Mouse (Mus musculus) lung, postnatal 25 days (tissue): ENCODE data around the gene Vapa.
A peak's percentile ranks its signal among the peaks of the same experiment; 100 is the strongest.
"Not testable (repeated sequence)": the region's sequence is repeated elsewhere in the genome, so short reads cannot be mapped to it uniquely, and the experiment has no call there.

Experiments used
- DNase-seq: peaks from one replicate; pipeline ENCODE4 v3.0.0; 2022; ENCODE audit warnings: low spot score

Gene Vapa

DNA sequence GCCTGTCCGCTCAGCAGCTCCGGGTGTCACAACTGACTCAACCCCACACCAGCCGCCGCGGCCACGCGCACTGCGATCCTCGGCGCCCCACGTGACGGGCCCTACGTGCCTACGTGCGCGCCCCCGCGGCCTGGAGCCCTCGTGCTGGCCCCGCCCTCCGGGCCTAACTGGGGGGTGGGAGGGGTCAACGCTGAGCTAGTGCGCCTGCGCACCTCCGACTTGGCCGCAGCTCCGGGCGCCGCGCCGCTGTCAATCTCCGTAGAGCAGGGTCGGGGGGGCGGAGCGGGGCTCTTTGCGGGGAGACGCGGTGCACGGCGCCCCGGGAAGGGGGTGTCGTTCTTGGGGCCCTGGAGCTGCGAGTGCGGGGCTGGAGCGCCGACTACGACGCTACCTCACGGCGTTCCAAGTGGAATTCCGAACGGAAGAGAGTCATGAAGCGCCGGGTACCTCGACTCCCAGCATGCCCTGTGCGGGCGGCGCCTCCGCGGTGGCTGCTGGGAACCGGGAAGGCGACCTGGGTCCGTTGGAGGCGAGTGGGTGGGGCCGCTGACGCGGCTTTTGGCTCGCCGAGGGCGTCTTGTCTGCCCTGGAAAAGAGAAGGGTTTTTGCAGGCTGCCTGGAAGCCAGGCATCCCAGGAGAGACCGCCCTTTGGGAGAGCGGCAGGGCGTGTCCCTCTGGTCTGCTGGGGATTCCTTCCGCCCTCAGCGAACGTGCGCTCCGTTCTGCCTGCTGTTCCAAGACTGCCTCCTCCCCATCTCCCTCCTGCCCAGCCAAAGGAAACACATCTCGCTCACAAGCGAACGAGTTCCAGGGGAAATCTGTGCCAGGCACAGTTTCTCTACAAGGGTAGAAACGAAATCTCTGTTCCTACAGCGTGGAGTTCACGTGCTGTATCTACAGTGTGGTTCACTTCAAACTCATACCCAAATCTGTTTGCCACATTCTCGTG, at the start of gene Vapa:
TSS of gene Vapa (minus strand) at position 93 of the 950 bp plus-strand sequence.
- peak; percentile 97 for DNase-seq

DNA sequence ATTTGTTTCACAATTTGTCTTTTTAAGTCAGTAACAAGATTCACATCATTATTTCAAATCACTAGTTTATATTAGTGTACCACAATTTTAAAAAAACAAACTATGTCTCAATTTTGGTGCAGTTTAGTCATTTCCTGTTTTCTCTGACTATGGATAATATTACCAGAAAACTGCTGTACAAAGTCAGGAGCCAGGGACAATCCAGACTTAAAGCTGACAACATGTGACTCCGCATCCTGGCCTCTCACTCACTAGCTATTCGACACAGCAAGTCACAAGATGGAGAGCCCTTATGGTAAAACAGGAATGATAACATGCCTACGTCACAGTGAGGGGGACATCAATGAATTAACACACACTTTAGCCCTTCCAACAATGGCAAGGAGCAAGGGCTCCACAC, 49.3 kb upstream of the Vapa start:
- DNase-seq: no peak

DNA sequence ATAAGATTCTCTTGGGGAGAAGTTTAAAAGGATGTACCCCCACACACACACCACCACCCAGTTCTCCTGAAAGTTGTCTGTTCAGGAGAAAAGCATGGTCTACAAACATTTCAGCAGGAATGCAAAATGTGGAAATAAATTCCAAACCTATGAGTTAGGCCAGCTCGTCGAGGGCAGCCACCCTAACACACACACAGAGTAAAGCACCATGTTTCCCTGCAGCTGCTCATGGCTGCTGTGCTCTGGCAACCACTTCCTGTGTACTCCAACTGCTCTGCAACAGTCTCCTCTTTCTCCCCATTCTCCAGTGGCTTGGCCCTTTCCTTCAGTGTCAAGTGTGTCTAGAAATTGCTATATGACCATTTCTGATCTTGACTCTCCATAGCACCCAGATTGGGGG, 45.1 kb upstream of the Vapa start:
- no peak for DNase-seq

DNA sequence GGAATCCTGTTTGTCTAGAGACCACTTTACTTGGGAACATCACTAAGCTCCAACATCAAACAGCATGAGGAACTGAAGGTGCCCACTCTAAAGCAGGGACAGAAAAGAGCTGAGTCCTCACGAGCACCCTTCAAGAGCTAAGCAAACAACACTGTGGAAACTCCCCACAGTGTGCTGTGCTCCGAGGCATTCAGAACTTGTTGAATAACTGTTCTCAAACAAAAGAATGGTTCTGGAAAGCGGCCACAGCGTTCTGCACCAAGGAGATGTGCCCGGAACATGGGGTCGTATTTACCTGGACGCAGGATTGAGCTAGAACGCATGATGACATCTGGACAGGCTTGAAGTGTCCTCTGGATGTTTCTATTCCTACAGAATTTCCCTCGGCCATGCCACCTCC, 44.6 kb upstream of the Vapa start:
- DNase-seq: peak; percentile 85

DNA sequence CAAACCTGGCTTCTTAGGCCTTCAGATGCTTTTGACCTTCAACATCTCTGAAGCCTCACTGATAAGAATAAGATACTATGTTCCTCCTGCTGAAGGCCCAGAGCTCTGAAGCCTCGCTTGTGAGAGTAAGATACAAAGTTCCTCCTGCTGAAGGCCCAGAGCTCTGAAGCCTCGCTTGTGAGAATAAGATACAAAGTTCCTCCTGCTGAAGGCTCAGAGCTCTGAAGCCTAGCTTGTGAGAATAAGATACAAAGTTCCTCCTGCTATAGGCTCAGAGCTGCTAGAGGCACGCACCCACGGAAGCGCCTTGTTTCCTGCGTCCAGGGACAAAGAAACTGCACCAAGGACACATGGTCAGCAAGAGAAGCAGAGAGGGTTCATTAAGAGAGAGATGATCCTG, 43.4 kb upstream of the Vapa start:
- DNase-seq: no peak

DNA sequence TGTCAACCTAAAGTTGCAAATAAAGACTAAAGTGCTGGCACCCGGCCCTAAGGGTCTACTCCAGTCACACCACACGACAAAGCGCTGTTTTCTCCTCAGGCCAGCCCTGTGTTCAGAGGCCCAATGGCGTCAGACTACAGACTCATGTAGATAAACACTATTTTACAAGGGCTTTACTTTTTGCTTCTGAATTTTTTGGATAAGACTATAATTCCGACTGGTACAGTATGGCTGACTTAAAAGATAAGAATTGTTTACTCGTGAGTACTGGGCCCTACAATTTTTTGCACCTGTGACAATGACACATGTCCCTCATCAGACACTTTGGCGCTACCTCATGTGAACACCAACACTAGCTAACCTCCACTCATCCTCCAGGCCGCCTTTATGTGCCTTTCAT, 42.7 kb upstream of the Vapa start:
- DNase-seq: no peak

DNA sequence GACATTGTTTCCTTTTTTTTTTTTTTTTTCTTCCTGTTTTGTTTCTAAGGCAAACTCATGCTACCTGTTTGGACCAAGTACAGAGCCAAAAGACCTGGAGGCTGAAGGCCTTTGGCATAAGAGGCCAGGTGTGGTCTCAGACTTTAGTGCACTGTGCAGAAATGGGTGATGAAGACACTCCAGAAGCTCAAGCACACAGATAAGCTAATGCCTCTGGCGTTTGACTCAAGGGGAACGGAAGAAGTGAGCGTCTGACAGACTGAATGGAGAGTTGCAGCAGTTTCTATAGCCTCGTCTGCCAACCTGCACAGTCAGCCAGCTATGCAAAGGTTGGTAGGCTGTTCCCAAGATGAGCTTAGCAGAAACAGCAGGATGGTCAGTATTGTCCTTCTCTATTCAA, 42.3 kb upstream of the Vapa start:
- no peak for DNase-seq

DNA sequence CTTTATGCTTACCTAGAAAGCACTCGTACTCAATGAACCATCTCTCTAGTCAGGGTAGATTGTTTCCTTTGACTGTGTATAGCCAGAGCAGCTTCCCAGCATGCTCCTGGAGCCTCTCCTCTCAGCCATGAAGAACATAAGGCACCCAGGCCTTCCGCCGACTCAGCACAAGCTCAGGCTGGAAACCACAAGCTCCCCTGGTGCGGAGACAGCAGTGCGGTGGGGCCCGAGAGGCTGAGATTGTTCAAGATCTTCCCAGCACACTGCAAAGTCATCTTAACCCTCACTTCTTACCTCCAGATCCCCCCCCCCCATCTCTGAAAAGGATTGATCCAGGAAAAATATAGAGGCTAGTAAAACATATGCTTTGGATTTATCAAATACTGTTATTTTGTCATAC, 37.2 kb upstream of the Vapa start:
- DNase-seq: no peak

DNA sequence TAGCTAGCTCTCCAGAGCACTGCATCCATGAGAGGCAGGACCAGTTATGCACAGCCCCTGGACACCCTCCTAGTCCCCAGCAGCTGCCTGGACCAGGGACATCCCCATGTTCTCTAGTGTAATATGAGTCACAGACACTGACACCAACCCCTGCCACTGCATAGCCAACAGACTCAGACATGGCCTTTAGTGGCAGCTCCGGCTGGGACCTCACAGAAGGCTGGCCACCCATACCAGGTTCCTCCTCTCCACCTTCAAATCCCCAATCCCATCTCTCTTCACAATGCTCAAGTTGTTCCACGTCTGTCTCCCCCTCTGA, 35.8 kb upstream of the Vapa start:
- DNase-seq: no peak

DNA sequence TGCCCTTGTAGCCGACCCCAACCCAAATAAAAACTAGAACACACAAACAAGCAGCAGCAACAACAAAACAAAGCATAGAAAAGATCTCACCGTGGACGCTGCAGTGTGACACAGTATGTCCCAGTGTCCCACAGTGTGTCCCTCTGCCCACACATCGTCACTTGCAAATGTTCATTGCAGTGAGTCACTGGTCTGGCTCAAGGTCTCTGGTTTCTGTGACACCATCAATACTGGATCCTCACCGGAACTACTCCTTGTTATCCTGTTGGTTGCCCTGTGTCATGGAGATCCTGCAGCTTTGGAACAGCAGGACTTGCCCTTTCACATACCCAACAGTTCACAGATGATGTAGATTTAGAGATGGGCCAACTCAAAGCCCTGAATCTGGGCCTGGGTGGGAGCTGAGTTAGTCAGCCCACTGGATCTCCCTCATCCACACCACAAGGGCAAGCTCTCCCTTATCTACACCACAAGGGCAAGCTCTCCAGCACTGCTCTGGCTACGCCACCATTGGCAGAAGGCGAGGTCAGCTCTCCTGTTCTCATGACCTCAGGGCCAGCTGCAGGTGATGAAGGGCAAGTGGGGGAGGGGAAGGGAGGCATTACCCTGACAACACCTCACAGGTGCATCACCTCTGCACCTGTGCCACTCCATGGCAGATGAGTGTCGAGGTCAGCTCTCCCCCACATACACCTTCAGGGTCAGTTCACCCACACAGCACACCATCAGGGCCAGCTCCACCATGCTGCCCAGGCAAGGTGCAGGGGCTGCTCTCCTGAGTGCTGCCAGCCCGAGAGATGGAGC, 35.2 kb upstream of the Vapa start:
- DNase-seq: no peak

DNA sequence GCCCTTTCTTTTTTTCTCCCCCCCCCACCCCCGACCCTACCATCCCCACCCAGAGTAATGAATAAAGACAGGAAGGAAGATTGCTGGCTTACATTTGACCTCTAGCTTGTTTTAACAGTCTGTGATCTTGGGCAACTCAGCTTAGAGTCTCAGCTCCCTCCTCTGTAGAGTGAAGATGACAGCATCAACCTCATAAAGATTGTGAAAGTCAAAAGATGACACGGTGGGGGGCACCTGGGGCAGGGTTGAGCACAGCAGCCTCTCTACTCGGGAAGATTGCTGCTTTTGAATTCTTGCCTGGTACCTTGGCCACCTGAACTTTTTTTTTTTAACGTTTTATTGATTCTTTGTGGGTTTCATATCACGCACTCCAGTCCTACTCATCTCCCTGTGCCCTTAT, 34.6 kb upstream of the Vapa start:
- DNase-seq: no peak

DNA sequence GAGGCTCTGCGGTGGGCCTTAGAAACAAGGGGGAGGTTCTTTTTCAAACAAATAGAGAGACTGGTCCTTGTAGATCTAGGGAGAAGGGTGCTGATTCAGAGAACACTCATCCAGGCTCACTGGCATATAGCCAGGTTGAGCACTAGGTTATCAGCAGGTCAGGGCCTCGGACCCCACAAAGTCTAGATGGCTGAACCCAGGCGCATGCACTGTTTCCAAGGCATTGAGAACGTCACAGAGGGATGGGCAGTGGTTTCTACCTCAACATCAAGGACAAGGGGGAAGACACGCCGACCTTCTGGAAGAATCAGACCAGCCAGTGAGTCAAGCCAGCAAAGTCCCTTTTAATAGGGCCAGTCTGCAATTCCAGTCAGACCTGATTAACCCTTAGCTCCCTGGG, 33.9 kb upstream of the Vapa start:
- DNase-seq: no peak

DNA sequence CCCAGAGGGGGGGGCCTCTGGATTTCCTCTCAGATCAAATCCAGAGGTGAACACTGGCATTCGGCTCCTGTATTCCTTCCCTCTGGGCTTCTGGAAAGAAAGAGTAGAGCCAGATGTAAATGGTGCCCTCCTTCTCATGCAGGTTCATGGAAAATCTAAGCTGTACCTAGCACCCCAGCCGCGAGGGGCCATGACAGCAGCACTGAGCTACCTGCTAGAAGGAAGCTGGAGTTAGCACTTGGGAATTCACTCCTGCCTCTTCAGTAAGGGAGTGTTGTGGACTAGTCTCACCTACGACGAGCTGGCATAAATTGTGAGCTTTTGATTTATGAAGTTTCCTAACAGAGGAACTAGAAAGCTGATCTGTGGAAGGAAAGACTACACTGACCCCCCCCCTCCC, 30.2 kb upstream of the Vapa start:
- DNase-seq: peak; percentile 23

DNA sequence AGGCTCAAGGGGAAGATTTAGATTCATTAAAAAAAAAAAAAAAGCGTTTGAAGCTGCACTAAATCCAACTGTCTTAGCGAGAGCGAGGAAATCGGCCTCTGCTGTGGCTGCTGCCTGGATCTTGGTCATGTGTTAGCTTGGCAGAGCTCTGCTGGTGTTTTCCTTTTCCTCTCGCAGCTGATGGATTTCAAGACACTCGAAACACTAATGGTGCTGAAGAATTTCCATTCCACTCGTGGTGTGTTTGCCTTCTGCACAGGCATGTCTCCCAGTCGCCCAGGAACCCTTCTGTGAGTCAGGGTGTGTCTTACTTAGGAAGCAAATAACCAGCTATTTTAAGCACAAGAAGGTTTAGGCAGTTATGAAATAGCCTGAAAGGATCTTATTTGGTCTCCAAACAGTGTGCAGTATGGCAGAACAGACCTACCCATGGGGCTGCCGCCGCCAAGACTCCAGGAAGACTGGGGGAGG, 29.7 kb upstream of the Vapa start:
- DNase-seq: peak; percentile 89

DNA sequence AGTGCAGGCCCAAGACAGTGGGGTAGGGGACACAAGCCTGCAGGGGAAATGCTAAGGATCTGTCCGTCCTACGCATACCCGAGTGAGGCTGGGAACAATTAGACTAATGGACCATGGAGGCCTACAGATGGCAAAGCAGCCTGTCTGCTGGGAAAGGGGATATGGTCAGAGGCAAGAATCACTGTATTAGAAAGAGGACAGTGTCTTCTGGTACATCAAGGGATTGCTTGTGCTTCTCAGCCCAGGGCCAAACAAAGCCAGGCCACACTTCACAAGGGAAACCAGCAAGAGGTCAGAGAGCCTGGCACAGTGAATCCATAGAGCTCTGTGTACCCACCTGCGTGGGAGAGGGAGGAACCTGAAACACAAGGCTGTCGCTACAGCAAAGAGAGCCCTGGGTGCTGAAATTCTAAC, 29.2 kb upstream of the Vapa start:
- no peak for DNase-seq

DNA sequence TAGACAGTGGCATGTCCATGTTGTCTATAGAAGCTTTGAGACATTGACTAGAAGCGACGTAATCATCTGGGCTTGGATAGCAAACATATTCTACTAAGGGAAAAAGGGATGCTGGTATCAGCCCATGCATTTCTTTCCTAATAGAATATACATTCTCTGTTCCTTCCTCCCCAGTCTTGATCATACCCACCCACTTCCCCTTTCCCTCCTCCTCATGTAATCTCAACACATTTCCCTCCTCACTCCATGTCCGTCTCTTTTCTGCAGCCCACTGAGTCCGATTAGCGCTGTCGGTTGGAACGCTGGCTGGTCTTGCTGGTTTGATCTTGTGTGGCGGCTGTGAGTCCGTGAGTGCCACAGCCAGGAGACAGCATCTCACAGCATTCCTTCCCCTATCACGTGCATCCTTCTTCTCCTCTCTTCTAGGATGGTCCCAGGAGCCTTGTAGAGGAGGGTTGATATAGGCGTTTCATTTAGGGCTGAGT, 28.4 kb upstream of the Vapa start, which contains the start of gene Txndc2:
TSS of gene Txndc2 (minus strand) at position 435 of the 485 bp plus-strand sequence.
- no peak for DNase-seq

DNA sequence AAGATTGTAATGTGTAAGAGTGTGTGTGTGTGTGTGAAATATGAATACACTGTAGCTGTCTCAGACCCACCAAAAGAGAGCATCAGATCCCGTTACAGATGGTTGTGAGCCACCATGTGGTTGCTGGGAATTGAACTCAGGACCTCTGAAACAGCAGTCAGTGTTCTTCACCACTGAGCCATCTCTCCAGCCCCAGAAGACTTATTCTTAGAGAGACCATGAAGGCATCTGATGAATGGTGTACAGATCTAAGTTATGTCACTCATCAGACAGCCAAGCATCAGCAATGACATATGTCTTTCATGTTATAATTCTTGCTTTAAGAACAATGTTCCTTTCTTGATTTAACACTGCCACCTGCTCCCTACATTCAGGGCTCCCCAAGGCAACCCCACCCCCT, 25.8 kb upstream of the Vapa start:
- DNase-seq: no peak

DNA sequence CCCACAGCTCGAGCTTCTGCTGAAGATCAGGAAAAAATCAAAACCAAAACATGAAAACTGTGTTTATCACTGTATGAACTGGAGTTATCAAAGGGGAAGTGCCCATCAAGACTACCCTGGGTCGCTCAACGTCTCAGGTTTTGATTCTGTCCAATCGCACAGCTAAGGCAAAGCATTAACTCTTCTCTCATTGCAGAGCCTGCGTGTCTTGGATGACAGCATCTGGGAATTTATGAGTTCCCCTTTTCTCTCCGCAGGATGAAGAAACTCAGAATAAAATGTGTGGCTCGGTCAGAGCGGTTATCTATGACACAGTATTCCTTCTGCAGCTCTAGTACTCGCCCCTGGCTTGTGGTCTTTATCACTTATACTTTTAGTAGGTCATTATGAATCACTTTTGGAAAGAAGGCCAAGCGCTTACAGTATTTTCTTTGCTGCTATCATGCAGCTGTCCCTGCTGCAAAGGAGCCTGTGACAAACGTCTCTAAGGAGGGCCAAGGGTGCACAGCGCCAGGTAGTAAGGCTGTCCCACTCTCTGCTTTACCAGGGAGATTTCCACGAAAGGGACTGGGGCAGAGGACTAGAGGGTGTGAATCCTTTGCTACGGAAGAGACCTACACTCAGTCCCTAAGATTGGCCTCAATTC, 22.5 kb upstream of the Vapa start:
- no peak for DNase-seq

DNA sequence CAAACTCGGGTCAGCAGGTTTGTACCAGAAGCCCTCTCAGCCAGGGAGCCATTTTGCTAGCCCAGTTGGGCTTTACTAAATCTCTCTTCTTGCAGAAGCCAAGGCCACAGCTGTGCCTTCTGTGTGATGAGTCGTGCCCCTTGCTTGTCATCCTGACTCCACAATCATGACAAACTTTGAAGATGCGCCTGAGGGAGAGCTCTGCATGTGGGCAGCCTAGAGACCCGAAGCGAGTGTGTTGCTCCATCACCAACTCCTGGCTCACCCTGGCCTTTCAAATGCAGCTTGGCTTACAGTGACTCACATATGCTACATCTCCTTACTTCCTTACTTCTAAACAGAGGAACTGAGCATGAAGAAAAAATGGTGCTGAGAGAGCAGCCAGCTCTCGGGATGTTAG, 16.6 kb upstream of the Vapa start:
- DNase-seq: no peak

DNA sequence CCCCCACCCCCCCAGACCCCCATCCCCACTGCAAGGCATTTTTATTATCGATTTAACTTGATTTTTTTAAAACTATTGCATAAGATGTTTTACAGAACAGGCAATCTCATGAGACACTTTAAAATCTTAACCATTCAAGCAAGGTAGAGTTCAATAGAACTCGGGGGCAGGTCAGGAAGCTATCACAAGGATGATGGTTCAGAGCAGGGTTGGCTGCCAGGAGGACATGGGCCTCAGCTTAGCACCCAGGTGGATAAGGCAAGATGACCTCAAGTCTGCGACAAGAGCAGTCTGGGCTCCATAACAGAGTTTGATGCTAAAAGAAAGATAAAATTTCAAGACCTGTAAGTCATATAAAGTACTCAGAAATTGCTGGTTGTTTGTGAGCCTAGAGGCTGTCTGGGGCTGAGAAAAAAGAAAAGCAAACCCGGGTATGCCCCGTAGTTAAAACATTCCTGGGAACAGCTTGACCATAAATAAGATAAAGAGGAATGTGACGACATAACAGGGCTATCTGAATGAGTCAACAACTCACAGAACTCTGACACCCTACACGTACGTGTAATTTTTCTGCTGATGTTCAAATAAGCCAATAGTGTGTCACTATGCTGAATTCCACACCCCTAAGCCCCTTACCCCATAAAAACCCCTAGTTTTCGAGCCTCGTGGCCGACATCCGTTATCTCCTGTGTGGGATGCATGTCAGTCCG, 15.6 kb upstream of the Vapa start:
- DNase-seq: not testable (repeated sequence)

DNA sequence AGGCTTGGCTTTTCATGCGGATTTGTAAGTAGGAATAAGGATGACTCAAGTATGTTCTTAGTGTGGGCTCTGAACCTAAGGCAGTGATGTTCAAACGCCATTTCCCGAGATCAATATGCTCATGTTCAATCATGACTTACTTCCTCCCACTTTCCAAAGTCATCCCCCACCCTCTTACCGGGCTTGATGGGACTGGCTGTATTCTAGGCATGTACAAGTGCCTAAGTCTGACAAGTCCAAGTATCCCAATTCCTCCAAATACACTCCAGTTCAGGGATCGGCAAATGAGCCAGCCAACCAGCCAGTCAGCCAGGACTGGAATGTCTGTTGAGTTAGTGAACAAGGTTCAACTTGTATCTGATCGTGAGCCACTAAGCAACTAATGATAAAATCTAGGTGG, 12.9 kb upstream of the Vapa start:
- no peak for DNase-seq

DNA sequence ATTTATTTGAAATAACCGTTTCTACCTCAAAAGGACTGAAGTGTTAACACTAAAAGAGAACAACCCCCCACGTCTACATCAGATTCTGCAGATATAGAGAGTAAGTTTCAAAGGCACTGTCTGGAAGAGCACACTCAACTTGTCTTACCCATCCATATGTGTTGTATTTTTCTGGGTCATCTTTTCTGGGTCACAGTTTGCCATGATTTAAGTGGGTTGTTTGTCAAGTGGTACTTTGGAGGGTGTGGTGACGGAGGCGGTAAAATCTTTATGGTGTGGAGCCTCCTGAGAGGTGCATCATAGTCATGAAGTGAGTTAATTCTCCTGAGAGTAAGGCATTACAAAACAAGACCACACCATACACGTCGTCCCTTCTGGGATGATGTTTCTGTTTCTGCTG, 12.2 kb upstream of the Vapa start:
- no peak for DNase-seq
